Mouse (Mus musculus): Measurements from ENCODE around the gene Fam107a. TPM values are rescaled to one million over a fixed set of nuclear protein-coding genes. Genes with fewer than 3 reads are reported as not detected.

Gene Fam107a
- polyA plus RNA-seq (2012; rRNA removed) = 0.31 and 1.1 TPM in 2 replicates

DNA sequence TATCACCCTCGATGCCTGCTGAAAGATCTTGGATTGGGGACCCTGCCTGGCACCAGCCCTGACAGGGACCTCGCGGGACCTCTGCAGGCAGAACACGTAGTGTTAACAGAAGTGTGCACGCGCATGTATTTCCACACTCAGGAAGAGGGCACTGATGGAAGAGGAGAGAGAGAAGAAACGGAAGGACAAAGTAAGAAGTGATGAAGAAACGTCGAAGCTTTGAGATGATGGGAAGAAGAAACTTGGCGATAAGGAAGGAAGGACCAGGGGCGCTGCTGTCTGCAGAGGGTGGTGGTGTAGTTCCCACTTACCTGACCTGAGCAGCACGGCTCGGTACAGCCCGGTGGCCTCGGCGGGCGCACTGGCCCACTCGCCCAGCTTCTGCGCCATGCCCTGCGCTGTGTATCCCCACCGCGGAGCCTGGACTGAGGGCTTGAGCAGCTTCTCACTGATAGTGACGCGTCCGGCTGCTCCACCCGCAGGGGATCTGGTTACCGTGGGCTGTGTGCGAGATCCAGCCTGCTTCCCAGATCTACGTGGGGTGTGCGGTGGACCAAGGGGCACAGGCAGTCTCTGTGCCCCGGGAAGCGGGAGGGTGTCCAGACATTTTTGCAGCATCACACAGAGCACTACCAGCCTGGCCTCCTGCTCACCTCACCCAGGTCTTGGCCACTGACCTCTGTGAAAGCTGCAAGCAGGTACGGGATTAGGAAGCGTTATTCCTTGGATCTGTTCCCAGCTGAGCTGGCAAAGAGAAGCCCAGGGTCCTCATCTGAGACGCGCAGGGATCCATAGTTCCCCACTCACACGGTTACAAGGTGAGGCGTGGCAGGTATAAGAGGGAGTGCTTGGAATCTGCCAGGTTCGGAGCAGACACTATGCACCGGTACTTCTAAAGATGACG, at the start of gene Fam107a:
Gene Fam107a (minus strand): TSS at position 830 of the 904 bp plus-strand sequence.

DNA sequence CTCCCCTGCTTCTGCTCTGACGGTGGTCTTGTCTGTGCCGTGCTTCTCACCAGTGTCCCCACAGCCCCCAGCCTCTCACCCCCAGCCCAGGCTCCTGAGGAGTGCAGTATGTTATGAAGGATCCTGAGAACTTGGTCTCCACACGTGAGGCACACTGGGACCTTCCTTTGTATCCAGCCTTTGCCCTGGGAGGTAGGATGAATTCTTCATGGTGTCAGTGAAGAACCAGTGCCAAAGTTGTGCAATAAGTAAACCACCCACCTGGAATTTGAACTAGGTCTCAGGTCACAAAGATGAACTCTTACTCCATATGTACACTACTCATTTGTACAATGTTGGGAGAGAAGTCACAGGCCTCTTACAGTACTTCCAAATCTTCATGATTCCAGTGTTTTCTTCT, 58.7 kb downstream of the Fam107a start, which contains the start of gene Acox2:
Gene Acox2 (minus strand): TSS at position 188 of the 400 bp plus-strand sequence.

Other genes with a start within 250 kb of the Fam107a start
- 1.1 and 1.2 TPM in 2 replicates for gene Rpp14, start 237.7 kb downstream of the Fam107a start, polyA plus RNA-seq (2012; rRNA removed)
- 7.9 and 14.1 TPM in 2 replicates for gene Pxk, start 219.8 kb downstream of the Fam107a start, polyA plus RNA-seq (2012; rRNA removed)
- 9.6 and 12.8 TPM in 2 replicates for gene Pdhb, start 145.0 kb downstream of the Fam107a start, polyA plus RNA-seq (2012; rRNA removed)
- gene Kctd6, start 103.9 kb downstream of the Fam107a start, polyA plus RNA-seq (2012; rRNA removed) = 1.6 TPM in 2 replicates
- gene Acox2, start 58.7 kb downstream of the Fam107a start, polyA plus RNA-seq (2012; rRNA removed) = 19.1 and 24.2 TPM in 2 replicates
- gene Oit1, start 60.7 kb upstream of the Fam107a start, polyA plus RNA-seq (2012; rRNA removed) = 56.5 and 71.0 TPM in 2 replicates

Measured in stomach, adult 2 months (tissue).